Mouse (Mus musculus): ENCODE results near the gene St3gal3.

GRCm38 (mm10) chr4:117974719-117975118, 160.0 kb downstream of the St3gal3 start:
- TF ChIP-seq POLR2A (IDR thresholded peaks at IDR 0.05; ENCODE audit: low read depth, low read length) = no peak
- no peak for TF ChIP-seq CTCF (IDR thresholded peaks at IDR 0.05; ENCODE audit: extremely low read depth, insufficient read depth, insufficient read length, insufficient replicate concordance)
